18 mouse cellular contexts compared by ENCODE assay signal in genomic region chr15:63985367-63986020, GRCm38 (mm10).
DNase-seq lines count a peak whose midpoint lies in the region; ATAC-seq lines count a peak whose summit lies in the region.
"Had no signal": no experiment of that assay in that cellular context is flagged by ENCODE, and none has a peak within 500 bp of the region (broad histone marks: within the 10 kb centered on the region; RNA-seq: fewer than 3 reads in every experiment).

No protein-coding gene starts in this region.

- DNase-seq in lung, postnatal 36 days: peak; percentile 46
- no peak for DNase-seq in lung, postnatal 14 days
- no peak for DNase-seq in ovary, adult 18-20 months (ENCODE audit: low spot score)
- DNase-seq in liver: no peak
- no peak for DNase-seq in neural tube, embryonic 10.5 days (ENCODE audit: extremely low spot score, low spot score)
- DNase-seq: adrenal gland, adult 2 months; adrenal gland, postnatal 25 days; cerebellum, adult 8-10 months; cerebellum, postnatal 25 days; forebrain, postnatal 0 days; gastrocnemius, adult 2 months; gastrocnemius, postnatal 25 days; heart, adult 11 months; heart, postnatal 4 days had no signal

- peak; percentile 84 for ATAC-seq in common myeloid progenitor, adult 5-6 weeks (replicated peaks; ENCODE audit: low read depth, poor library complexity, severe bottlenecking)
- peak; percentile 91 for ATAC-seq in megakaryocyte, adult 5-6 weeks (ENCODE audit: poor library complexity, severe bottlenecking)
- ATAC-seq: forebrain, embryonic 13.5 days; forebrain, postnatal 0 days; hindbrain, postnatal 0 days had no signal
